Mouse (Mus musculus): ENCODE results near the gene Phkg2.

DNA sequence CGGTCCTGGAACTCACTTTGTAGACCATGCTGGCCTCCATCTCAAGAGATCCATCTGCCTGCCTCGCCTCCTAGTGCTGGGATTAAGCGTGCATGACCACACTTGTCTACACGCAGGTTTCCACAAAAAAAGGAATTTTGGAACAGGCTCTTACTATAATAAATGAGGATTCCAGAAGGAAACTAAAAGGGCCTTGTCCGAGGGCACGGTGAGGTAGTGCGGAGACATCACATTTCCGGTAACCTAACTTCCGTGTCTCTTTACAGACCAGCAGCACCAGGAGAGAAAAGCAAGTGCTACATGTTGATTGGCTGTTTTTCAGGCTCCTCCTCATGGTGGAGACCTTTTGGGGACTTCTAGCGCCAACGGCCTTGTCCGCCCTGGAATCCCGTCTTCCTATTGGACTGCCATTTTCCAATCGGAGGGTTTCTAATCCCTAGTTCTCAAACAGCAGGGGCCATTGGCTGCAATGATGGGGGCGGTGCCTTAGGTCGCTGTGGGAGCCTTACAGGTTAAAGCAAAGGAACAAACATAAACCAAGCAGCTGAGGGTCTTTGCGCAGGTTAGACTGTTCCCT, at the start of gene Phkg2:
- TF ChIP-seq POLR2A (IDR thresholded peaks at IDR 0.05; ENCODE audit: extremely low read depth, insufficient read depth, low read length): no peak
- TF ChIP-seq CTCF (IDR thresholded peaks at IDR 0.05; ENCODE audit: low read depth, low read length): no peak
